Mouse (Mus musculus) adipose tissue, adult 10 weeks (tissue): Measurements from ENCODE around the gene Senp7. TPM values are rescaled to one million over a fixed set of nuclear protein-coding genes. Genes with fewer than 3 reads are reported as not detected.

Source experiments
- polyA plus RNA-seq: library from polyadenylated mRNA; stranded (reverse); fragments of 350-450 nt; fragmentation: Illumina TruSeq; extraction: RNeasy Lipid Tissue Mini Kit (QIAGEN cat#74804); gene quantifications from one replicate; pipeline ENCODE4 v1.2.3, GENCODE M21; 2014; ENCODE audit warnings: low read depth, low replicate concordance

Gene Senp7
- polyA plus RNA-seq, result 12.5 TPM

DNA sequence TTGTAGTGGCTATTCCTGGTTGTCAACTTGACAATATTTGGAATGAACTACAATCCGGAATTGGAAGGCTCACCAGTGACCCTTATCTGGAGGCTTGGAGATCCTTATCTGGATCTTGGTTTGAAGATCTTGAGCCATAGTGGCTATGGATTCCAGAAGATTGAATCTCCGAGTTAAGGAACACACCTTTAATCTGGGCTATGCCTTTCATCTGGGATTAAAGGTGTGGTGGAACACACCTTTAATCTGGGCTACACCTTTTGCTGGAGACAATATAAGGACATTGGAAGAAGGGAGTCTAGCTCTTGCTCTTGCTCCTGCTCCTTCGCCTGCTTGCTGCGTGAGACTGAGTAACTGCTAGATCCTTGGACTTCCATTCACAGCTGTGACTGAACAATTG is at the start of gene Senp7:
Senp7 (plus strand) TSS at position 301 of the 400 bp plus-strand sequence.

DNA sequence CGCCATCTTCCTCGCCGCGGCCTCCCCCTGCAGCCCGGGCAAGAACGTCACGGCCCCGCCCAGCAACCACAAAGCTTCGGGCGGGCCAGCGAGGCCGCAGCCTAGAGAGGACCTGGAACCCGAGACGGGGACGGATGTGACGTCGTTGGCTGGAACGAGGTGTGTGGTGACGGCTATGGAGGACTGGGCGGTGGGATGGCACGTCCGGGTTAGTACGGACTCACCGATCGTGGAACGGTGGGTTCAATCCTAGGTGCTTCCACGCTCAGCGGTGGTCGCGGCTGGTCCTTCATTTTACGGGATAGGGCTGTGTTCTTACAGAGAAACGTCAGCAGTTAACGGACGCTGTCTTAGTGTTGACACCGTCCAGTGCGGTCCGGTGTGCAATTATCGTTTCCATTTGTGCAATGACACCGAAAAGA is 18.5 kb upstream of the Senp7 start, which contains the start of gene Pcnp:
Pcnp (minus strand) TSS at position 79 of the 422 bp plus-strand sequence.

DNA sequence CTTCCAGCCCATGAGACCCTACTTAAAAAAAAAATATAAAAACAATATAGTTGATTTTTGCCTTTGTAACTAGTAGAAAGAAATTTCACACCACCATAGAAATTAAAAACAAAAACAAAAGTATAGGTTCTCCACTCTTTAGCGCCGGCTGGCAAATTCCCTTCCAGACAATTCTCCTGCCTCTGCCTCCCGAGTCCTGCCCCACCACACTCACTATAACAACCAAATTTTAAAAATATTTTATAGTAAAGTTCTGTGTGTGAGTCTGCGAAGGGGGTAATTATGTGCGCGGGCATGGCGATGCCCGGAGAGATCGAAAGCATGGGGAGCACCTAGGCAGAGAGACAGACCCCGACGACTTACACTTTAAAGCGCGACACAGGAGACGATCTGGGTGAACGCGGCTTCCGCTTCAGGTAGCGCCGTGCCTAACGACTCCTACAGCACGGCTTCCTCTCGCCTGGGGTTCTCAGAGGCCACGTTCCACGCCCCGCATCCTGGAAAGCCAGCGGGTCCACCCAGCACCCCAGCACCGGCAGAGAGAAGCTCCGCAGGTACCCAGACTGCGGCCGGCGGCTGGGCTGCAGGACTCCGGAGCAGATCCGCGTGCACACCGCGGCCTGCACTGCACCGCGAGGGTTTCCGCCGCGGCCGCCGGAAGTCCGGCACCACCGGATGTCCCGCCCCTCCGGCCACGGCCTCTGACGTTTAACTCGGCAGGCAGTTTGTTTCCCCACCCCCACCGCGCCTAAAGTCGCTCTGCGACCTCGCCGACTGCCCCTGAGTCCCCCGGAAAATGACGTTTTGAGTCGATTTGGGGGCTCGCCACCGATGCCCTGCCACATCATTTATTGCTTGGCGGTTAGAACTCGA is 10.8 kb upstream of the Senp7 start, which contains the start of gene Trmt10c:
Trmt10c (minus strand) TSS at position 682 of the 873 bp plus-strand sequence.

GRCm38 (mm10) chr16:56204051-56204450 is 155.9 kb downstream of the Senp7 start, which contains the start of gene Impg2:
Gene Impg2, plus strand, starts transcription at chr16:56204313.

Other genes with a start within 250 kb of the Senp7 start
- 9.4 TPM for gene Nfkbiz, start 209.4 kb upstream of the Senp7 start, polyA plus RNA-seq
- 7.7 TPM for gene Nxpe3, start 153.1 kb upstream of the Senp7 start, polyA plus RNA-seq
- gene Cep97, start 113.5 kb upstream of the Senp7 start, polyA plus RNA-seq, result 5.7 TPM
- 744 TPM for gene Rpl24, start 82.1 kb upstream of the Senp7 start, polyA plus RNA-seq
- gene Zbtb11, start 74.5 kb upstream of the Senp7 start, polyA plus RNA-seq, result 11.5 TPM
- 98.6 TPM for gene Pcnp, start 18.6 kb upstream of the Senp7 start, polyA plus RNA-seq
- 8.7 TPM for gene Trmt10c, start 10.5 kb upstream of the Senp7 start, polyA plus RNA-seq
- 0.69 TPM for gene Impg2, start 156.0 kb downstream of the Senp7 start, polyA plus RNA-seq